Mouse (Mus musculus) kidney, postnatal 36 days (tissue): Measurements from ENCODE around the gene Ret.
A peak's percentile ranks its signal among the peaks of the same experiment; 100 is the strongest.

ENCODE experiments used
- DNase-seq, 2 experiments: peaks; one replicate each; pipeline ENCODE4 v3.0.0; 2021 to 2022; ENCODE audit warnings: mixed read lengths in 2 of 2

The Ret gene

GRCm38 (mm10) chr6:118173251-118173974 lies 24.1 kb downstream of the Ret start:
- DNase-seq = no peak

DNA sequence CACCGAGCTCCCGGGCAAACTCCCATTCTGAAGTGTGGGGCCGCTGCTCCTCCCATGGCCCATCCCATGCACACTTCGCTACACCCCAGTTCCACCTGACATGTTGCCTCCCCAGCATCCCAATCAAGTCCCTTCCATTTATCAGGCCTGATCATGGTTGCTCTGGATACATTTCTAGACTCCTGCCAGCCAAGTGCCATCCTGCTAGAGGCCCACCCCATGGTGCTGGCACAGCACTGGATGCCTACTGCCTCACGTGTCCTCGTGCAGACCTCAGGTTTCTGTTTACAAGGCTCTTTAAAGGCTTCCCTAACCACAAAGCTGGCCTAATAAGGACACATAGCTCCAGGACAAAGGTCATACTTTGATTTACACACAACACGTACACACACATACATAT lies 26.1 kb downstream of the Ret start:
- no peak for DNase-seq

DNA sequence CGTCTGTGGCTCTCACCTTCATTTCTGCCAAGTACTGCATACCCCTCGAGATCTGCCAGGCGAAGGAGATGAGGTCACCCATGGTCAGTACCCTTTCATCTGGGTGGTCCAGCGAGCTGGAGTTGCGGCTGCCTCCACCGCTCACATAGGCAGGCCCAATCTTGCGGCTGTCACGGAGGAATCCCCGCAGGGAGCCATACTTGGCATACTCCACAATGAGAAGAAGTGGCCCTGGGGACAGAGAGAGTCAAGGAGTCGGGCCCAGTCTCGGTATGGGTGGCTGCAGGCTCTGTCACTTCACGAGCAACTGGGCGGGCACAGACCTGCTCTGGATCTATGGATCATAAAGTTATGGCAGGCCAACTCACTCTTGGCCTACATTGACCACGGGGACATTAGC lies 29.4 kb downstream of the Ret start:
- DNase-seq = no peak

DNA sequence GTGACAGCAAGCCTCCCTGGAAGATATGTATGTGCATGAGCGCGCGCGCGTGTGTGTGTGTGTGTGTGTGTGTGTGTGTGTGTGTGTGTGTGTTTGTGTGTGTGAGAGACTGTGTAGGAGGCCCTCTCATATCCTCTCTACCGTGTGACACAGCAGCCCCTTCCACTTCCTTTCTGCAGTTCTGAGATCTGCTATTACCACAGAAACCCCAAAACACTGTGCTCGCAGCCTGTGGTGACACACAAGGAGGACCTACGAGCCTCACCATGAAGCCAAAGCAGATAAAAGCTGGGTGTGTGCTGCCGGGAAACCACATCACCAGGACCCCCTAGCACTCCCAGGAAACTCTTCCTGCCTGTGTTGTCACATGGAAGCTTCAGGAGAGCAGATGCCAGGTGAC lies 30.5 kb downstream of the Ret start:
- no peak for DNase-seq

GRCm38 (mm10) chr6:118165516-118165915 lies 32.0 kb downstream of the Ret start:
- no peak for DNase-seq

DNA sequence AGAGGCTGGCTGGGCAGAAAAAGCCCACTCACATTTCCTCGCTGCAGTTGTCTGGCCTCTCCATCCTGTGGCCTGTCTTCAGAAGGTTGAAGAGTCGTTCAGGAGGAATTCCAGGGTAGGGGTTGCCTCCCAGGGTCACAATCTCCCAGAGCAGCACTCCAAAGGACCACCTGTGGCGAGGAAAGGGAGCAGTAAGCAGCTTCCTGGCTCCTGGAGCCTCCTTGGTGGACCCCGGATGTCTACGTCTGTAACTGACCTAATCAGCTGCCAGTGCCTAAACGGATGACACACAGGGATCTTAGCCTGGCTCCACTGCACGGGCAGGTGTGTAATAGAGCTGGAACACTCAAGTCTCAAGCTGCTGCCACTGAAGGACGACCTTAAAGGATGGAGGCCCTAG lies 32.8 kb downstream of the Ret start:
- no peak for DNase-seq

DNA sequence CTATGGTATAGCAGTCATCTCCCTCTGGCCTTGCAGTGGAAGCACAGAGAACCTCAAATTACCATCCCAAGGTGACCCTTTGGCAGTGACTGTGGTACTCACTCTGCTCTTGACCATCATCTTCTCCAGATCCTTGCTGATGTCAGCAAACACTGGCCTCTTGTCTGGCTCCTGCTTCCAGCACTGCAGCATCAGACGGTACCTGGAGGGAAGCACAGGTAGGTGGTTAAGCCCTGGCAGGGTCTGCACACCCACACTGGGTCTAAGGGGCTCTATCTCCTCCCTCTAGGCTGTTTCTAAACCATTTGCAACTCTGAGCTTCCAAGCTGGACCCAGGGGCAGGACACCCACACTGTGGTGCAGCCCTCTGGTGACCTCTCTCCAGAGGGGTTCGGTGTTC lies 34.4 kb downstream of the Ret start:
- DNase-seq = no peak

DNA sequence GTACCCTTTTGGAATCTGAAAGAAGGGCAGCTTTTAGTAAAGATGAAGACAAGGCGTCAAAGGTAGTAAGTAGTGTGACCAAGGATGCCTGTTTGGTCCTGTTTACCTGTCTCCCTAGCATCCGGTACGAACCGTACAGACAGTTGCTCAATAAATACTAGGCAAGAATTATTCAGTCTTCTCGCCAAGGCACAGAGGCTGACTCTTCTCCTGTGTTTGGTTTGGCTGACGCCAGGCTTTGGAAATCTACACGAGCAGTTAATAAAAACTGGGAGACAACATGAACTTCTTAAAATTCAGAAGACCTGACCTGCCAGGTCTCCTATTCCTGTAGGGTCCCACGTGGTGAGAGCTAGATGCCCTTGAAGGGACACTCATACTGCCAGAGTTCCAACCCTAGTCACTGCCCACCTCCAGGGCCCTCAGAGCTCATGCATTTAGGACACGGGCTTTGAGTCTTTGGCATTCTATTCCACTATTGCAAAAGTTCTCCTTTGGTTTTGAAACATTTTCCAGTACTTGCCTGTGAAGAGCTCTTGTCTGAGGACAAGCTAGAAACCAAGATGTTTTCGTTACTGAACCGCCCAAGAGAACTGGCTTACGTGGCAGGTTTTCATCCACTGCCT lies 34.9 kb downstream of the Ret start:
- no peak for DNase-seq

DNA sequence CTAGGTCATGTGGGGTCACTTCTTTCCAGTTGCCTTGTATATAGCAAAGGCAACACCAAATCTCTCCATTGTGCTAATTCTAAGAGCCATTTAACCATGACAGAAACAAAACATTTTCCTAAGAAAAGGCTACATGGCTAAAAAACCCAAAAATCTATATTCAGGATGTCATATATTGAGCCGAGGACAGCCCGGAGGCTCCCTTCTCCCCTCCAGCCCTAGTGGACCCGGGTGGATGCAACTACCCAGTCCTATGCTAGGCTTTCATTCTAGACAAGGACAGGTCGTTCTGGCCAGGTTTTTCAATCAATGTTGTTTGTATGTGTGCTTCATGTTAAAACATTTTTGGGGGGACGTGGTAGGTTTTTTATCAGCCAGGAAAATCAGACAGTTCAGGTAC lies 44.4 kb downstream of the Ret start:
- DNase-seq = no peak

DNA sequence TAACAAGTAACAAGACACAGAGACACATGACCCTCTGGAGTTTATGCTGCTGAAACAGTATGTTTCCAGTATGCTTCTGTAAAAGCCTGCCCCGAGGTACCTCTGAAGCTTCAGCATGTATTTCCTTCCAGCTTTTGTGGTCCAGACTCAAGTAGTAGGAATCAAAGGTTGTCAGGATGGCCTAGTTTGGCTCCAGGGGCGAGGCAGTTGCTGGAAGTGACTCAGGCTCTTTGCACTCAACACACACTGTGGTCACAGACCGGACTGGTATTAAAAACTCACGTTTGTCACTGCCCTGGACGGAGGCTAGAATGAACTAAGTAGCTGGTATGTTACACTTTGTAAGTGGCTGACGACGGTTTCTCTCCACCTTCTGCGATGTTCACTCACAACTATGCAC lies 46.5 kb downstream of the Ret start:
- DNase-seq = no peak

GRCm38 (mm10) chr6:118150538-118150937 lies 47.0 kb downstream of the Ret start:
- DNase-seq = no peak

DNA sequence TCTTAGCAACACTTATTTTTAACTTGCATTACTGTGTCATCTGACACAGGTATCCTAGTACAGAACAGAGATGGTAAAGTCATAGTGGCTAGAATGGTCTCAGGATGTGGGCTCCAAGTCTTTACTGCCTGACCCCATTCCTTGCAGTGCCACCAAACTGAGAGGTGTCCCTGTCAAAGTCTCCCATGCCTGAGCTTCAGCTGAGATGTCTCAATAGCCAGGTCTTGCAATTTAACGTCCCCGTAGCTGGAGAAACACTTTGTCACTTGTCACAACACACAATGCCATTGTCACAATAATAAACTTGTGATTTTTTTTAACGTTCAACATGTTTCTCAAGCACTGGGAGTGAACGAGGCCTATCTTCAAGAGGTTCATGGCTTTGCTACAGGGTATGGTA lies 47.4 kb downstream of the Ret start:
- no peak for DNase-seq

DNA sequence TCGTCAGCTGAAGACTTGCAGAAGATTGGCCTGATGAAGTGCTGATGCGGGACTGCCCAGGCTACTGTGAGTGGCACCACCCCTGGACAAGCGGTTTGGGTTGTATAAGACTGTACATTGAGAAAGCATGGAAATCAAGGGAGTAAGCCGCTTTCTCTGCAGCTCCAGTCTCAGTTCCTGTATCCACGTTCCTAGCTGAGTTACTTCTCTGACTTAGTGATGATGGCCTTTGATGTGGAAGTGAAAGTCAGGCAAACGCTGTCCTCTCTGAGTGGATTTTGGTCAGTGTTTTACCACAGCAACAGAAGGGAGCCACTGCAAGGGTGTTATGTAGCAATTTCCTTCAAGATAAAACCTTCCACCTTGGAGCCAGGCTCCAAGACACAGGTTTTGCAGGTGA lies 56.6 kb downstream of the Ret start:
- no peak for DNase-seq

GRCm38 (mm10) chr6:118138731-118139709 lies 58.5 kb downstream of the Ret start, which contains the start of gene Csgalnact2:
Csgalnact2 (minus strand) TSS chr6:118139140.
- DNase-seq = peak; percentile 93 to 96

DNA sequence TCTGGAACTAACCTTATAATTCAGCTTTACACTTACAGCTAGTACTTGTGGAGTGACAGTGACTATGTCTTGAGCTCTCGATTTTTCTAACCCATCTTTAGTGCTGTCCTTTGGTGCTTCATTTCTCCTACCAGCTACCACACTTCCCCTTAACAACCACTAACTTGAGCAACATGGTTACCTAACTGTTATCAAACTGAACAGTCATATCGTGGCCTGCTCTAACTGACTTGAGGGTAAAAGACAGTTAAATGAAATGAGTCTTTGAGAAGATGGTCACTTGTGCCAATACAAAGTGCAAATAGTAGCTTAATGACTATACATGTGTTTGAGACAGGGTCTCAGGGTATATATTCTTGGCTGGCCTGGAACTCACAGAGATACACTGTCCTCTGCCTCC lies 60.4 kb downstream of the Ret start:
- DNase-seq = no peak

DNA sequence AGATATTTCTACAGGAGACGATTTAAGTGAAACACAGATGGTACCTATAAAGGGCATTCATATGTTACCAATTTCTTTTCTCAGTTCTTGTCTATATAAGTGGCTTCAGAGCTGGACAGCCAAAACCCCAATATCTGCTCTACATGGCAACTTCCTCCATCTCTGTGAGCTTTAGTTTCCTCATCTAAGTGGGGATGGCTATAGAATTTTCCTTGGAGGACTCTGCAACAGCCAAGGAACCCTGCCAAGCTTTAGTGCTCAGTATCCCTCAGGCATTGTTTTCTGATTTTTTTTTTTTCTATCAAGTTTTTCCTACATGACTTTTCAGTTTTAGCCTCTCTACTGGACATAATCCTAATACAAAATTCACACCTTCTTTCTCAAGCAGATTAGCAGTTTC lies 63.1 kb downstream of the Ret start:
- DNase-seq = no peak

- no peak for DNase-seq
Observed at GRCm38 (mm10) chr6:118130022-118130421, 67.5 kb downstream of the Ret start.

GRCm38 (mm10) chr6:118127827-118128487 lies 69.6 kb downstream of the Ret start:
- DNase-seq = peak in 1 of 2 experiments; percentile 20

GRCm38 (mm10) chr6:118127198-118127597 lies 70.3 kb downstream of the Ret start:
- peak; percentile 6 to 17 for DNase-seq

GRCm38 (mm10) chr6:118126577-118126976 lies 70.9 kb downstream of the Ret start:
- DNase-seq = no peak

DNA sequence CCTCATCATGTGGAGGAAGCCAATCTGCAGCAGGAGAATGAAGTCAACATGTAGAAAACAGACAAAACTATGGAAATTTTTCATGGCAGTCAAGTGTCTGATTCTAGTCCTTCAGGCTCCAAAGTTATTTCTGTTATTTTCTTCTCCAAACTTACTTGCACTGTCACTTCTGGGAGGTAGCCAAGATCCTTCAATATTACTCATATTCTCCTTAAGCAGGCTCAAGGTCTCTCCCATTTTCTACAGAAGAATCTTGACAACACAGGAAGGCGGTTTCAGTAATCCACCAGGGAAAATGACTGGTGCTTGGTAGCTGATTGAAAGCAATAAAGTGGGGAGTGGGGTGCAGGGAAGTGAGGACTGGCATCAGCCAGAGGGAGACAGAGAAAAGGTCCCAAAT lies 74.8 kb downstream of the Ret start:
- DNase-seq = no peak

GRCm38 (mm10) chr6:118111810-118112209 lies 85.7 kb downstream of the Ret start:
- peak in 1 of 2 experiments; percentile 3 for DNase-seq
